Mouse (Mus musculus) forebrain, embryonic 14.5 days (tissue): Measurements from ENCODE around the gene Kdm2a. TPM values are rescaled to one million over a fixed set of nuclear protein-coding genes. Genes with fewer than 3 reads are reported as not detected.

ENCODE experiments used
- ATAC-seq: fragments of 200-750 bp; cut with Nextera tagmentation; 2 replicates; pipeline ENCODE4 v1.8.0; 2017; ENCODE audit warnings: mild to moderate bottlenecking, moderate library complexity
- DNase-seq: peaks from one replicate; pipeline ENCODE4 v3.0.0-alpha.2; 2015; ENCODE audit warnings: low spot score
- H3K27ac ChIP-seq: fragments of 300-500 bp; sonication (generic); 2 replicates; pipeline ENCODE4 v1.5.1; 2014; ENCODE audit warnings: low read depth, mild to moderate bottlenecking, control low read depth, low read length, moderate library complexity
- H3K27me3 ChIP-seq: fragments of 300-500 bp; sonication (generic); replicated peaks from 2 replicates; pipeline ENCODE4 v1.6.1; 2014; ENCODE audit warnings: low read length, control low read depth, mixed read lengths; ENCODE audit not compliant: control insufficient read depth, insufficient read depth
- H3K36me3 ChIP-seq: fragments of 300-500 bp; sonication (generic); 2 replicates; pipeline ENCODE4 v1.6.1; 2014; ENCODE audit warnings: low read length, control low read depth; ENCODE audit not compliant: control insufficient read depth, insufficient read depth
- H3K4me1 ChIP-seq: fragments of 300-500 bp; sonication (generic); 2 replicates; pipeline ENCODE4 v1.6.1; 2014; ENCODE audit warnings: antibody characterized with exemption, low read length, control low read depth; ENCODE audit not compliant: control insufficient read depth, insufficient read depth
- H3K4me2 ChIP-seq: fragments of 300-500 bp; sonication (generic); 2 replicates; pipeline ENCODE4 v1.6.1; 2014; ENCODE audit warnings: mild to moderate bottlenecking, control low read depth, low read length
- H3K4me3 ChIP-seq: fragments of 300-500 bp; sonication (generic); 2 replicates; pipeline ENCODE4 v1.5.1; 2014; ENCODE audit warnings: low read depth, low read length, control low read depth
- H3K9ac ChIP-seq: fragments of 300-500 bp; sonication (generic); 2 replicates; pipeline ENCODE4 v1.6.1; 2014; ENCODE audit warnings: mild to moderate bottlenecking, low read length, control low read depth, moderate library complexity
- H3K9me3 ChIP-seq: fragments of 300-500 bp; sonication (generic); replicated peaks from 2 replicates; pipeline ENCODE4 v1.6.1; 2016; ENCODE audit warnings: low read length, control low read depth, mixed read lengths; ENCODE audit not compliant: control insufficient read depth
- WGBS: fragments of 180-500 bp; shearing (Covaris S2); extraction: QIAGEN DNeasy Blood & Tissue Kit; methylation state at CpG from one replicate; pipeline ENCODE4 v1.1.7; 2014; 5-methylcytosine and 5-hydroxymethylcytosine counted together
- polyA plus RNA-seq: library from polyadenylated mRNA; unstranded; fragments of >200 nt; fragmentation: Nextera tagmentation; extraction: Ambion mirVana; gene quantifications from 2 replicates; pipeline ENCODE4 v1.2.1, GENCODE M21; 2014

Kdm2a gene
- polyA plus RNA-seq, 1 experiment from 2014 or later, result 29.2 TPM

DNA sequence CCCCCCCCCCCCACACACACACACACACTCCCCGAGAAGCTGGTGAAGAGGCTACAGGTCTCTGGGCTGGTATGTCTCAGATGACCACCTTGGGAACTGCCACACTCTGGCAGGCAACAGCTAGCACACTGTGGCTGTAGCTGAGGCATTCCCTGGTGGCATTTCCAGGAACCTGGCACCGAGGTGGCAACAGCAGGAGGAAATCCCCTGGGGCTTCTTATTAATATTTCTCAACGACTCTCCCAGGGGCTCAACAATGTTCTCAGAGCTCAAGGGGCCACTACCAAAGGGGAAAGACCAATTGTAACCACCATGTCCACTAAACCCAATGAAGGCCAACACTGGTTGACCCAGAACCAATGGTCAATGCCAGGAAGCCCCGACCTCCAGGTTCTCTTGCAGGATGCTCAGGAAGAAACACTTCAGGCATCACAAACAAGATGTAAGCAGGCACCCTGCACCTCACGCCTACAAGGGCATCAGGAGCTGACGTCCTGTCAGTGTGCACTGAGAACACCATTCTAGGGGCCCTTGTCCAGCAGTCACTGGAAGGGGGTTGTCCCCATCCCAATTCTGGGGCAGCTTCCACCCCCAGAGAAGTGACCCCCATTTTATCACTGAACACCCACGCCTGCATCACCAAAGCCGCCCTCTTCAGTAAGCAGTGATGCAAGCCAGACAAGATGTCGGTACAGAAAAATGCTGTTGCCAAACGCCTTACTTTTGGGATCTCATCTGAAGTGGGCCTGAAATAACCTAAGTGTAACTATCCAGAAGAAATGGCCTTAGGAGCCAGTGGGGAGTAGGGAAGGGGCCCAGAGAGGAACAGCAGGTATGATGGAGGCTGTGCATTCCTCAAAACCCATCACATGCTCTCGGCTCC is 97.0 kb downstream of the Kdm2a start:
- Histone ChIP-seq H3K4me2 (peak overlapping the region; percentile 0; the same call in 1 of the 2 replicates), H3K36me3 (no peaks in the 10 kb centered on the region), H3K4me1 (peaks cover 40% of the 10 kb centered on the region), H3K9me3 (no peaks in the 10 kb centered on the region), H3K27me3 (no peaks in the 10 kb centered on the region), H3K9ac (no peak overlapping the region), H3K4me3 (no peak overlapping the region), H3K27ac (no peak overlapping the region)
- ATAC-seq (no peak), DNase-seq (no peak)
- WGBS, result 75% methylated on average over 11 of the region's 11 CpGs

DNA sequence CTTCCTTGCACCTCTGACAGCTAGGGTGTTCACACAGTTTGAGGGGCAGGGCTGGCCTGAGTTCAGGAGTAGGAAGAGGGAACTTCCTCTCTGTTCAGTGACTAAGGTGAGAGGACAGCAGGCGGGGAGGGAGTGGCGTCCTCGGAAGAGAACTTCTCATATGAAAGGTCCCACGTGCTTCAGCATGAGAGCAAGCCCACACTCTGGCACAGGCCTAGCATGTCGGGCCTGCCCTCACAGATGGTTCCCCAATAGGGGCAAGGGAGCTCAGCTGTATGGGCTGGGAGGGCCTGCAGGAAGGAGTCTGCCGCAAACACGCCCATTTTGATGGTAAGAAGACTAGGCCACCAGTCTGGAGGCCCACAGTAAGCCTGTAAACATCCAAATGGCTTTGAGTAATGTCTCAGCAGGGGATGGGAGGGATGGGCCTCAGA is 97.8 kb downstream of the Kdm2a start:
- no peaks in the 10 kb centered on the region for H3K9me3 ChIP-seq
- DNase-seq, result no peak
- no peaks in the 10 kb centered on the region for H3K27me3 ChIP-seq
- H3K36me3 ChIP-seq, result no peaks in the 10 kb centered on the region
- no peak overlapping the region for H3K4me3 ChIP-seq
- no peak for ATAC-seq
- no peak overlapping the region for H3K27ac ChIP-seq
- peaks cover 39% of the 10 kb centered on the region for H3K4me1 ChIP-seq
- 61% methylated on average over 7 of the region's 7 CpGs for WGBS
- H3K4me2 ChIP-seq, result no peak overlapping the region
- no peak overlapping the region for H3K9ac ChIP-seq

DNA sequence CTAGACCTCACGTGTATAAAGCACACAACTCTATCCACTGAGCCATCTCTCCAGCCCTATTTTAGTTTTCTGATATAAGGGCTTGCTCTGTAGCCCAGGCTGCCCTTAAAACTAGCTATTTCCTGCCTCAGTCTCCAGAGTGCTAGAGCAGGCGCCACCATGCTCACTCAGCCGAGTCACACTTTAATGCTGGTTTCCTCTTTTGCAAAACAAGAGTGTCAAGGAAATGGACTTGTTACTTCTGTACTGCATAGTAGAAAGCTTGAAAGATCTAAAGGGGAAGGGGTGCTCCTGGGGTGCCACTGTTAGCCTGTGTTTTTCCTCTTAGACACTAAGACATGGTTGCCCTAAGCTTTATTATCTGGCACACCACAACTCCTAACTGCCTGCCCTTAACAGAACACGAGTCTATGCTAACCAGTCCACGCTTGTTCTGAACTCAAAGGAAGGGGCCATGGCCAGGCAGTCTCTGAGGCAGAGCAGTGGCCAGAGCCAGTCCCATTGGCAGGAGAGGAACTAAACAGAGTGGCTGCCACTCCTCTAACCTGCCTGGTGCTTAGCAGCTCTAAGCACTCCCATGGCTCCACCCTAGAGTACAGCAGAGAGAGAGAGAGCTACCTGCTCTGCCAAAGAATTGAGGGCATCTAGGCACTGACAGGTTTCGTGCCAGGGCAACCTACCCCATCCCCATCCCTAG is 98.4 kb downstream of the Kdm2a start:
- 86% methylated on average over 6 of the region's 6 CpGs for WGBS
- Histone ChIP-seq H3K36me3 (no peaks in the 10 kb centered on the region), H3K27me3 (no peaks in the 10 kb centered on the region), H3K4me2 (no peak overlapping the region), H3K4me3 (no peak overlapping the region), H3K4me1 (peaks cover 33% of the 10 kb centered on the region), H3K9me3 (no peaks in the 10 kb centered on the region), H3K9ac (no peak overlapping the region), H3K27ac (no peak overlapping the region)
- no peak for DNase-seq
- ATAC-seq, result no peak

DNA sequence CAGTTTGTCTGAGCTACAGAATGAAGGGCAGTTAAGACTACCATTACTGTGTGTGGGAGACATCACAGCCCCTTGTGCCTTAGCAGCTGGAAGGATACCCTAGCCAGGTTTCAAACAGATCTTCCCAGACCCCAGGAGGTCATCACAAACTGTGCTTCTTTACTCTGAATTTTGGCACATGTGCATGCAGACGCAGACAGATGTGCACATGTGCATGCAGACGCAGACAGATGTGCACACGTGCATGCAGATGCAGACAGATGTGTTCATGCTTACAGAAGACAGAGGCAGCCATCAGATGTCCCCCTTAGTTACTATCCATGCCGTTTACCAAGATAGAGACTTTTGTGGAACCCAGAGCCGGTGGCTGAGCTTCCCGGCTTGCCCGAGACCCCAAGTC is 99.0 kb downstream of the Kdm2a start:
- H3K27me3 ChIP-seq, result no peaks in the 10 kb centered on the region
- no peak for ATAC-seq
- no peak overlapping the region for H3K9ac ChIP-seq
- no peak for DNase-seq
- no peak overlapping the region for H3K27ac ChIP-seq
- H3K4me2 ChIP-seq, result no peak overlapping the region
- no peaks in the 10 kb centered on the region for H3K9me3 ChIP-seq
- H3K36me3 ChIP-seq, result no peaks in the 10 kb centered on the region
- H3K4me1 ChIP-seq, result peaks cover 27% of the 10 kb centered on the region
- H3K4me3 ChIP-seq, result no peak overlapping the region
- 92% methylated on average over 7 of the region's 7 CpGs for WGBS

DNA sequence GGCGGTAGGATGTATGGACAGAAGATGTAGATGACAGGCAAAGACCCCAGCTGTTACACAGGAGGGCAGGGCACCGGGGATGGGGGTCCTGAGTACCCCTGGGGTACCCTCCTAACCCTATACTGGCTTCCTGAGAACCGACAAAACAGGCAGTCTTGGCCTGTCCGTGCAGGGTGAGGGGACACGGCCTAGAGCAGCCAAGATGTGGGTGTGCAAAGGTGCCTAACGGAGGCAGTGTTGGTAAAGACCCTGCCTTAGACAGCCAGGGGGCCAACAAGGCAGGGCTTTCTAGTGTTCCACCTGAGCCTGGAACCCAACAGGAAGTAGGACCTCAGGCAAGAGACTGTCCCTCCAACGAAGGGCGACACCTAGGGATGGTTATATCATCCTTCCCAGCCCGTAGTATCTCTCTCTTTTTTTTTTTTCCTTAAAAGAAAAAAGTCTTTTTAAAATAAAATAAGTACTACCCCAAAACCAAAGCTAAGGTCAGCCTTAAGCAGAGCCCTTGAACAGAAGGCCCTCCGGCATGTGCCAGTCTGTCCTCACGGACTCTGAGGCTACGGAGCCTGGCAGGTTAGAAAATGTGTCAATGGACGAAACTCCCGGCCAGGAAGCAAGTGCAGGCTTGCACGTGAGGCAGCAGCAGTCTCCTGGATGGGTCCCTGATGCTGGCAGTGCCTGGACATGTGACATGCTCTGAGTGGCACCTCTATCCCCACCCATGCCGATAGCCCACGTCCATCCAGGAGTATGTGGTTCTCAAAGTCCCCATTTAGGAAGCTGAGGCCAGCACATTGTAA is 99.6 kb downstream of the Kdm2a start:
- 90% methylated on average over 17 of the region's 17 CpGs for WGBS
- DNase-seq, result no peak
- H3K4me1 ChIP-seq, result peaks cover 21% of the 10 kb centered on the region

DNA sequence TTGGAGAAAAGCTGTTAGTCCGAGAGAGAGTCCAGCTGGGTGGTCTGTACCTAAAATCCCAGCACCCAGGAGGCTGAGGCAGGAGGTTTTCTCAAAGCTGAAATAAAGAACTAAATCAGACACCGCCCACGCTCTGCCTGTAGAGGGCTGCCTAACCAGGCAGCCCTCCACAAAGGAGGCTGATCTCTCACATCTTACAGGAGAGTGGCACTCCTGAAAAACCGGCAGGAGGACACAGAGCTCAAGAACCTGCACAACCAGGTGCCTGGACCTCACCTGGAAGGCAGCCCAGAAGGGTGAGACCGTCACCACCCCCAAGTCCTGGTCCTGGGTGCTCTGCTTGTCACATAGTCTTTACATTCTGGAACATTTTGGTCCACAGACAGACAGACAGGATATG is 100.2 kb downstream of the Kdm2a start:
- Histone ChIP-seq H3K4me3 (no peak overlapping the region), H3K27ac (no peak overlapping the region), H3K9me3 (no peaks in the 10 kb centered on the region), H3K9ac (no peak overlapping the region), H3K4me1 (peaks cover 14% of the 10 kb centered on the region), H3K27me3 (no peaks in the 10 kb centered on the region), H3K36me3 (peaks cover 3% of the 10 kb centered on the region; the same call in 1 of the 2 replicates), H3K4me2 (no peak overlapping the region)
- WGBS, result 87% methylated on average over 5 of the region's 5 CpGs
- ATAC-seq (no peak), DNase-seq (no peak)

More for the DNA sequence above, 99.6 kb downstream of the Kdm2a start:
- Histone ChIP-seq H3K27me3 (no peaks in the 10 kb centered on the region), H3K36me3 (0 out of 2 replicates have a peak, but pooled peaks cover 3% of the 10 kb centered on the region), H3K4me2 (no peak overlapping the region), H3K9me3 (no peaks in the 10 kb centered on the region), H3K27ac (no peak overlapping the region), H3K9ac (no peak overlapping the region), H3K4me3 (no peak overlapping the region)
- no peak for ATAC-seq

DNA sequence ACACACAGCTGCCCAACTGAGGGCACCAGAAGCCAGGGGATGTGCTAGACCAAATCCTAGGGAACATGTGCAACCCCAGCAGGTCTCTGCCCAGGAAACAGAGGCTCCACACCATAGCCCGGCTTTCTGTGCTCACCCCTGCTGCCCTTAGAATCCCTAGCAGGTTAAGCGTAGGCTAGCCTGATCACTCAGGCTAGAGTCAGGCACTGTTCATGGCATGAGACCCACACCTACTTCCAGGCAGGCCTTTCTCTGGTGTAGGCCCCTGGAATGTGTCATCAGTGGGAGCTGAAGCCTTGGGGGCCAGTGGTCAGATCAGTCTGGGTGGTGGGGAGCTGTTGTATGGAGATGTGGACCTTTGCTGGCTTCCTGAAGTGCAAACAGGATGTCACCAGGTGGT is 101.5 kb downstream of the Kdm2a start:
- 89% methylated on average over 2 of the region's 2 CpGs for WGBS
- no peak for ATAC-seq

DNA sequence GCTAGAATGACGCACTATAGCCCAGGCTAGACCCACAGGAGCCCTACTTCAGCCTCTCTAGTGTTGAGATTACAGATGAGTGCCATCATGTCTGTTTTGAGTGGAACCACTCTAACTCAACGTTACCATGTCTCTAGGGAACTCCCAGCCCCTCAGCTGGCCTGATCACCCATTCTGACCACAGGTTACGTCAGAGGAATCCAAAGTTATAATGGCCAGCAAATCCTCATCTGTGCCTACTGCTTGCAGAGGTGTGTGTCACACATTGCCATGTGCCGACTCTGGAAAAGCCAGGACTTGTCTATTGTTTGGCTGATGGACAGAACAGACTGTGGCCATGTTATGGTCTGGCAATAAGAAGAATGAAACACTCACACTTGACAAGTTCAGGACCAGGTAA is 102.7 kb downstream of the Kdm2a start:
- no peak for ATAC-seq
- H3K36me3 ChIP-seq, result peaks cover 28% of the 10 kb centered on the region
- H3K4me1 ChIP-seq, result no peaks in the 10 kb centered on the region
- H3K9me3 ChIP-seq, result no peaks in the 10 kb centered on the region
- no peak for DNase-seq
- H3K4me3 ChIP-seq, result no peak overlapping the region
- H3K9ac ChIP-seq, result no peak overlapping the region
- H3K27me3 ChIP-seq, result no peaks in the 10 kb centered on the region
- no peak overlapping the region for H3K27ac ChIP-seq
- no peak overlapping the region for H3K4me2 ChIP-seq
- 96% methylated on average over 4 of the region's 4 CpGs for WGBS

More for the DNA sequence above, 101.5 kb downstream of the Kdm2a start:
- Histone ChIP-seq H3K4me2 (no peak overlapping the region), H3K4me1 (peaks cover 4% of the 10 kb centered on the region; the same call in 1 of the 2 replicates), H3K27ac (no peak overlapping the region), H3K4me3 (no peak overlapping the region), H3K27me3 (no peaks in the 10 kb centered on the region), H3K36me3 (peaks cover 16% of the 10 kb centered on the region), H3K9me3 (no peaks in the 10 kb centered on the region), H3K9ac (no peak overlapping the region)
- no peak for DNase-seq
